Mouse (Mus musculus) ES-E14 (cell line): ENCODE results near the gene Ankrd39. TPM values are rescaled to one million over a fixed set of nuclear protein-coding genes. Genes with fewer than 3 reads are reported as not detected.

Source experiments
- DNase-seq: peaks from one replicate; pipeline ENCODE4 v3.0.0-alpha.2; 2013; ENCODE audit warnings: low read depth, low spot score
- H3K27ac ChIP-seq: 2 replicates; pipeline ENCODE4 v1.5.1; 2012; ENCODE audit warnings: low read depth, mild to moderate bottlenecking, low read length, moderate library complexity, mixed read lengths; ENCODE audit not compliant: poor library complexity, insufficient read depth, severe bottlenecking
- H3K36me3 ChIP-seq: 2 replicates; pipeline ENCODE4 v1.6.1; 2012; ENCODE audit warnings: mild to moderate bottlenecking, low read length, moderate library complexity, mixed read lengths; ENCODE audit not compliant: control insufficient read depth, poor library complexity, insufficient read depth, severe bottlenecking
- H3K4me1 ChIP-seq, 2 experiments: fragments of 150-350 bp in 1 of 2; sonication (generic) in 1 of 2; 2 replicates each; pipeline ENCODE4 v1.6.1; 2012; ENCODE audit warnings: low read length in 2 of 2, mild to moderate bottlenecking in 1 of 2, mixed read lengths in 1 of 2; ENCODE audit not compliant: control insufficient read depth in 2 of 2, insufficient read depth in 2 of 2, poor library complexity in 1 of 2
- H3K4me3 ChIP-seq, 2 experiments: fragments of 150-350 bp in 1 of 2; sonication (generic) in 1 of 2; 2 replicates each; pipeline ENCODE4 v1.5.1; 2012; ENCODE audit warnings: low read length in 2 of 2, low read depth in 1 of 2, mild to moderate bottlenecking in 1 of 2, mixed read lengths in 1 of 2; ENCODE audit not compliant: insufficient read depth in 1 of 2, poor library complexity in 1 of 2, severe bottlenecking in 1 of 2
- H3K9ac ChIP-seq: 2 replicates; pipeline ENCODE4 v1.6.1; 2012; ENCODE audit warnings: low read depth, mild to moderate bottlenecking, low read length, mixed read lengths; ENCODE audit not compliant: poor library complexity, insufficient read depth, severe bottlenecking
- H3K9me3 ChIP-seq: fragments of 150-350 bp; sonication (generic); 2 replicates; pipeline ENCODE4 v1.6.1; 2012; ENCODE audit warnings: low read depth, mild to moderate bottlenecking, low read length; ENCODE audit not compliant: control insufficient read depth, insufficient read depth
- CHD2 ChIP-seq: IDR thresholded peaks from 2 replicates; pipeline ENCODE4 v1.6.1; 2014; ENCODE audit warnings: mild to moderate bottlenecking, low read depth, low read length, inconsistent platforms
- HCFC1 ChIP-seq: IDR thresholded peaks from 2 replicates; pipeline ENCODE4 v1.6.1; 2012; ENCODE audit warnings: low read length, inconsistent platforms, borderline replicate concordance; ENCODE audit not compliant: insufficient read depth
- MAFK ChIP-seq: IDR thresholded peaks from 2 replicates; pipeline ENCODE4 v1.6.1; 2014; ENCODE audit warnings: mild to moderate bottlenecking, low read depth, low read length, inconsistent platforms; ENCODE audit not compliant: insufficient read depth
- ZC3H11A ChIP-seq: IDR thresholded peaks from 2 replicates; pipeline ENCODE4 v1.6.1; 2012; ENCODE audit warnings: low read depth, mild to moderate bottlenecking, inconsistent platforms, low read length, borderline replicate concordance
- ZNF384 ChIP-seq: IDR thresholded peaks from 2 replicates; pipeline ENCODE4 v1.6.1; 2012; ENCODE audit warnings: low read depth, low read length, inconsistent platforms
- in situ Hi-C, 2 experiments: fragments of 600-800 bp; cut with MboI; formaldehyde crosslinking; loops; one replicate each; pipeline ENCODE4 v1.15.1; 2025; ENCODE audit warnings: low sequenced_read_pairs in 2 of 2, inconsistent platforms in 1 of 2; ENCODE audit not compliant: unreplicated experiment in 2 of 2
- total RNA-seq: library from RNA; depleted of rRNA; stranded (reverse); fragments of 300-350 nt; gene quantifications from 2 replicates; pipeline ENCODE4 v1.2.3, GENCODE M21; 2012; rRNA removed

Gene Ankrd39
- 11.3 and 15.7 TPM in 2 replicates for total RNA-seq

GRCm38 (mm10) chr1:36546888-36547471 lies at the start of gene Ankrd39:
Ankrd39 (minus strand) TSS chr1:36547445.
- H3K9me3 ChIP-seq = no peaks in the 10 kb centered on the region
- no peak for TF ChIP-seq HCFC1
- peak; percentile 97 for TF ChIP-seq ZC3H11A
- TF ChIP-seq ZNF384 = no peak
- no peak for TF ChIP-seq MAFK
- peak; percentile 88 for TF ChIP-seq CHD2
- H3K36me3 ChIP-seq = peaks cover 24% of the 10 kb centered on the region
- H3K4me1 ChIP-seq = peaks cover 2 to 7% of the 10 kb centered on the region in 2 experiments; a peak in 1 of 4 replicates
- H3K4me3 ChIP-seq = peak within 1 kb of the TSS; percentile 77 to 87
- peak; percentile 99 for DNase-seq
- in situ Hi-C loops = loop anchor here in 1 of 2 experiments (5.0 kb wide), 1 partner anchor 75 kb away; no protein-coding TSS in a partner anchor
- peak within 1 kb of the TSS; percentile 83 for H3K9ac ChIP-seq
- H3K27ac ChIP-seq = no peak within 1 kb of the TSS

- Histone ChIP-seq H3K9ac (no peak overlapping the region), H3K36me3 (peaks cover 3% of the 10 kb centered on the region; the same call in 1 of the 2 replicates), H3K27ac (no peak overlapping the region), H3K4me1 (peaks cover 0 to 19% of the 10 kb centered on the region in 2 experiments; a peak in 2 of 4 replicates), H3K4me3 (no peak overlapping the region), H3K9me3 (no peaks in the 10 kb centered on the region)
- no peak for TF ChIP-seq CHD2
- no peak for TF ChIP-seq HCFC1
- no peak for TF ChIP-seq ZC3H11A
- TF ChIP-seq ZNF384 = no peak
- TF ChIP-seq MAFK = no peak
- DNase-seq = no peak
- in situ Hi-C loops = no loop called here
These were observed 48.9 kb upstream of the Ankrd39 start for GRCm38 (mm10) chr1:36596114-36596513.

- no peak overlapping the region for H3K9ac ChIP-seq
- peaks cover 0 to 19% of the 10 kb centered on the region in 2 experiments; a peak in 2 of 4 replicates for H3K4me1 ChIP-seq
- no peak overlapping the region for H3K27ac ChIP-seq
- peaks cover 3% of the 10 kb centered on the region; the same call in 1 of the 2 replicates for H3K36me3 ChIP-seq
- no peak for TF ChIP-seq HCFC1
- TF ChIP-seq ZNF384 = no peak
- TF ChIP-seq ZC3H11A = no peak
- TF ChIP-seq CHD2 = no peak
- no peak for TF ChIP-seq MAFK
- H3K4me3 ChIP-seq = no peak overlapping the region
- no peak for DNase-seq
- in situ Hi-C loops = no loop called here
- H3K9me3 ChIP-seq = no peaks in the 10 kb centered on the region
These were observed 48.1 kb upstream of the Ankrd39 start for GRCm38 (mm10) chr1:36595167-36595931.

DNA sequence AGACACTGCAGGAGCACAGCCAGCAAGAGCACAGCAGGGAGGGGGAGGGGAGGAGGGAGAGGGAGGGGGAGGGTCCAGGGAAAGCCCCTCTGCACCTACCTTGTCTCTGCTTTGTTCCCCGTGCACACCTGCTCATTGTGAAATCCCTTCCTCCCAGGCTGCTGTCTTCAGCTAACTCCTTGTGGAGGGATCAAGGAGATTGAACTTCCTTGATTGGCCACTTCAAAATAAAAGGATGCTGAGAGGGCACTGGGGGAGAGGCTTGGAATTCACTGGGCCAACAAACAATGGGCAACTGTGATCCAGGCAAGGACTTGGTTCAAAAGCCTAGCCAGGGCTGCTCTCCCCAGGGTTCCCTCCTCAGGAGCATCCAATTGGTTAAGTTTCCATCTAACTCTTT lies 45.9 kb upstream of the Ankrd39 start:
- no peak for TF ChIP-seq CHD2
- TF ChIP-seq HCFC1 = no peak
- TF ChIP-seq ZC3H11A = no peak
- TF ChIP-seq ZNF384 = no peak
- no peak for TF ChIP-seq MAFK
- in situ Hi-C loops = no loop called here

More for the DNA sequence above, 45.9 kb upstream of the Ankrd39 start:
- no peaks in the 10 kb centered on the region for H3K36me3 ChIP-seq
- DNase-seq = no peak
- H3K9ac ChIP-seq = no peak overlapping the region
- H3K9me3 ChIP-seq = no peaks in the 10 kb centered on the region
- no peak overlapping the region for H3K4me3 ChIP-seq
- H3K4me1 ChIP-seq = peaks cover 2 to 25% of the 10 kb centered on the region in 2 experiments; a peak in 2 of 4 replicates
- 0 out of 2 replicates have a peak overlapping the region, but pooled peaks have one; percentile 19 for H3K27ac ChIP-seq
